Mouse (Mus musculus) embryonic facial prominence, embryonic 10.5 days (tissue): ENCODE data around the gene BC048562. TPM values are rescaled to one million over a fixed set of nuclear protein-coding genes. Genes with fewer than 3 reads are reported as not detected.

Experiments used
- DNase-seq: peaks from one replicate; pipeline ENCODE4 v3.0.0-alpha.2; 2017; ENCODE audit warnings: low spot score
- H3K27ac ChIP-seq: fragments of 300-500 bp; sonication (generic); replicated peaks from 2 replicates; pipeline ENCODE4 v1.5.1; 2016; ENCODE audit warnings: mild to moderate bottlenecking
- H3K27me3 ChIP-seq: fragments of 300-500 bp; sonication (generic); replicated peaks from 2 replicates; pipeline ENCODE4 v1.6.1; 2016; ENCODE audit warnings: low read depth, mild to moderate bottlenecking; ENCODE audit not compliant: poor library complexity, severe bottlenecking
- H3K36me3 ChIP-seq: fragments of 300-500 bp; sonication (generic); replicated peaks from 2 replicates; pipeline ENCODE4 v1.6.1; 2016; ENCODE audit warnings: mild to moderate bottlenecking, moderate library complexity
- H3K4me1 ChIP-seq: fragments of 300-500 bp; sonication (generic); 2 replicates; pipeline ENCODE4 v1.6.1; 2016
- H3K4me3 ChIP-seq: fragments of 300-500 bp; sonication (generic); 2 replicates; pipeline ENCODE4 v1.5.1; 2016; ENCODE audit warnings: mild to moderate bottlenecking, moderate library complexity
- H3K9me3 ChIP-seq: fragments of 300-500 bp; sonication (generic); 2 replicates; pipeline ENCODE4 v1.6.1; 2016; ENCODE audit warnings: mild to moderate bottlenecking
- WGBS: fragments of 180-500 bp; shearing (Covaris S2); methylation state at CpG from one replicate; pipeline ENCODE4 v1.1.7; 2016; 5-methylcytosine and 5-hydroxymethylcytosine counted together
- polyA plus RNA-seq: library from polyadenylated mRNA; unstranded; fragments of >200 nt; fragmentation: Nextera tagmentation; extraction: Ambion mirVana; gene quantifications from 2 replicates; pipeline ENCODE4 v1.2.1, GENCODE M21; 2016

Gene BC048562
- not detected in 2 replicates for polyA plus RNA-seq

DNA sequence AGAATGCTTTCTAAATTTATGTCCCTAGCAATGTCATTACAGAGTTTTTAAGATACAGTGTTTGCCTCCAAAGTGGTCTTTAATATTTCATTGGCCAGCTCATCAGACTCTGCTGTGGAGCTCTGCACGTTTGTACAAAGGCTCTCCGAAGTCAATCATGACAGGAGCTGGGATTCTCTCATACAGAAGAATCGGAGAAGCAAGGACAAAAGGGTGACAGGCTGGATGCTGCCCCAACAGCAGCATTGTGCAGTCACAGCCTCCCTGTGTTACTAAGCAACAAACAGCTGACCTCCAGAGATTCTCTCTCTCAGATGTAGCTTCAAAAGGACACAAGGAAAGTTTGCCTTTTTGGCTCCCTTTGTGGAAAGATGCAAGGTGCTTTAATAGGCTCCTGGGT lies at the start of gene BC048562:
Gene BC048562 (plus strand): TSS at position 301 of the 400 bp plus-strand sequence.
- no peaks in the 10 kb centered on the region for H3K27me3 ChIP-seq
- no peaks in the 10 kb centered on the region for H3K9me3 ChIP-seq
- 76% methylated on average over 3 of the region's 3 CpGs for WGBS
- no peak for DNase-seq
- no peak within 1 kb of the TSS for H3K4me3 ChIP-seq
- H3K4me1 ChIP-seq = peaks cover 7% of the 10 kb centered on the region
- H3K27ac ChIP-seq = no peak within 1 kb of the TSS
- no peaks in the 10 kb centered on the region for H3K36me3 ChIP-seq

- no peak for DNase-seq
- no peaks in the 10 kb centered on the region for H3K27me3 ChIP-seq
- H3K4me1 ChIP-seq = no peaks in the 10 kb centered on the region
- 90% methylated on average over 4 of the region's 4 CpGs for WGBS
- H3K4me3 ChIP-seq = no peak overlapping the region
- H3K9me3 ChIP-seq = no peaks in the 10 kb centered on the region
- H3K36me3 ChIP-seq = peaks cover 97% of the 10 kb centered on the region
- no peak overlapping the region for H3K27ac ChIP-seq
These were observed 49.5 kb upstream of the BC048562 start for GRCm38 (mm10) chr9:108386816-108387215.

GRCm38 (mm10) chr9:108388601-108389000 lies 47.7 kb upstream of the BC048562 start:
- Histone ChIP-seq H3K4me3 (no peak overlapping the region), H3K9me3 (no peaks in the 10 kb centered on the region), H3K27me3 (no peaks in the 10 kb centered on the region), H3K4me1 (peaks cover 3% of the 10 kb centered on the region; the same call in 1 of the 2 replicates), H3K27ac (no peak overlapping the region), H3K36me3 (peaks cover 97% of the 10 kb centered on the region)
- WGBS = 87% methylated on average over 10 of the region's 10 CpGs
- DNase-seq = no peak

DNA sequence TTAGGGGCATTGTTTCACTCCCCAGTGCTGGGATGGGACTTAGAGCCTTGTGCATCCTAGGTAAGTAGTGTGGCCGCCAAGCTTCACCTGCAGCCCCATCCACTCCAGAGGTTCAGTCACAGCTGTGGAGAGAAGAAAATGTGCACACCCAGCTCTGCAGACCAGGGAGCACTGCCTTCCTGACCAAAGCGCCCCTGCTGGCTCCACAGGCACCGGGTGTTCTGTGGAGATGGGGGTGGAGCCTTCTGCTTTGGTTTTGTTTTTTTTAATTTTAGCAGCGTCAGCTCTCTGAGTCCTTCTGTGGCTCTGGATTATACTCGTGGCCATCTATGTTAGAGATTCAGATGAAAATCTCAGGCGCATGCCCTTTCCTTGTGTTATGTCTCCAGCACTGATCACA lies 47.1 kb upstream of the BC048562 start:
- WGBS = 87% methylated on average over 6 of the region's 6 CpGs
- Histone ChIP-seq H3K27ac (no peak overlapping the region), H3K4me3 (no peak overlapping the region), H3K36me3 (peaks cover 97% of the 10 kb centered on the region), H3K9me3 (no peaks in the 10 kb centered on the region), H3K27me3 (no peaks in the 10 kb centered on the region), H3K4me1 (peaks cover 3% of the 10 kb centered on the region; the same call in 1 of the 2 replicates)
- no peak for DNase-seq

DNA sequence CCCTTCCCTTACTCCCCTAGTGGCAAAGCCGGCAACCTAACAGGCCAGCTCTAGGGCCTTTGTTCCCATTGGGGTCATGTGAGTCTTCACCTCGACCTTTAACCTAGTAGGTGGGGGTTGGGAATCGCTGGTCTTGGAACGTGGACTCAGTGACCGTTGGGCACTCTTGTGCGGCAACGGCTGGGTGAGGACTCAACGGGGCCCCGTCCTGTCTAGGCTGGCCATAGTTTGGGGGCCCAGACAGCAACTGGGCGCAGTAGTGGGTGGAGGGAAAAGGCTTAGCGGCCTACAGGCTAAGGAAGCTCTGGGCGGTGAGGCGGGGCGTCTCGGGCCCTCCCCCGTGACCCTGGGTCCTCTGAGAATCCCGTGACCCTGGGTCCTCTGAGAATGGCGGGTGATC lies 43.6 kb upstream of the BC048562 start, which contains the start of gene 1700102P08Rik:
Gene 1700102P08Rik (plus strand): TSS at position 130 of the 400 bp plus-strand sequence.
- Histone ChIP-seq H3K36me3 (peaks cover 67% of the 10 kb centered on the region), H3K4me1 (peaks cover 3% of the 10 kb centered on the region; the same call in 1 of the 2 replicates), H3K4me3 (no peak within 1 kb of the TSS), H3K27ac (no peak within 1 kb of the TSS; the same call in 1 of the 2 replicates), H3K27me3 (no peaks in the 10 kb centered on the region), H3K9me3 (no peaks in the 10 kb centered on the region)
- 47% methylated on average over 18 of the region's 18 CpGs for WGBS
- no peak for DNase-seq

DNA sequence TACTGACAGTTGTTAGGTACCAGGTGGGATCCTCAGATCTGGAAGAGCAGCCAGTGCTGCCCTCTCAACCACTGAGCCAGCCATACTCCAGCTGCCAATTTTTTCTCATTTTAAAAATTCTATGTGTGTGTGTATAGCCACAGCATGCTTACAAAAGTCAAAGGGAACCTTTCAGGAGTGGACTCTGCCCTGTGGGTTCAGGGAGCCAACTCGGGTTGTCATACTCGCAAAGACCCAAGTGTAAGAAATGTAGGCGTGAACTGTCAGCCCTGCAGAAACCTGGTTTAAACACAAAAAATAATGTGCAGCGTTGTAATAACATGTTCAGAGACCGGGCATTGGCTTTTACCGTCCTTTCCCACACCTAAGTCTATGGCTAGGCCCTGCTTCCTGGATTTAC lies 42.1 kb upstream of the BC048562 start:
- Histone ChIP-seq H3K36me3 (peaks cover 52% of the 10 kb centered on the region), H3K27ac (no peak overlapping the region), H3K27me3 (no peaks in the 10 kb centered on the region), H3K9me3 (no peaks in the 10 kb centered on the region), H3K4me3 (no peak overlapping the region), H3K4me1 (peaks cover 3% of the 10 kb centered on the region; the same call in 1 of the 2 replicates)
- no peak for DNase-seq
- WGBS = 94% methylated on average over 6 of the region's 6 CpGs

GRCm38 (mm10) chr9:108395427-108395826 lies 40.9 kb upstream of the BC048562 start:
- 89% methylated on average over 1 of the region's 1 CpGs for WGBS
- DNase-seq = no peak

GRCm38 (mm10) chr9:108398324-108398723 lies 38.0 kb upstream of the BC048562 start:
- 86% methylated on average over 3 of the region's 3 CpGs for WGBS
- no peaks in the 10 kb centered on the region; the same call in 1 of the 2 replicates for H3K4me1 ChIP-seq
- no peak overlapping the region for H3K4me3 ChIP-seq
- H3K36me3 ChIP-seq = peaks cover 13% of the 10 kb centered on the region
- H3K27me3 ChIP-seq = no peaks in the 10 kb centered on the region
- no peak overlapping the region for H3K27ac ChIP-seq
- no peak for DNase-seq
- H3K9me3 ChIP-seq = no peaks in the 10 kb centered on the region

More at GRCm38 (mm10) chr9:108395427-108395826, 40.9 kb upstream of the BC048562 start:
- H3K9me3 ChIP-seq = no peaks in the 10 kb centered on the region
- H3K36me3 ChIP-seq = peaks cover 42% of the 10 kb centered on the region
- H3K4me1 ChIP-seq = peaks cover 3% of the 10 kb centered on the region; the same call in 1 of the 2 replicates
- H3K4me3 ChIP-seq = no peak overlapping the region
- H3K27ac ChIP-seq = no peak overlapping the region
- no peaks in the 10 kb centered on the region for H3K27me3 ChIP-seq

DNA sequence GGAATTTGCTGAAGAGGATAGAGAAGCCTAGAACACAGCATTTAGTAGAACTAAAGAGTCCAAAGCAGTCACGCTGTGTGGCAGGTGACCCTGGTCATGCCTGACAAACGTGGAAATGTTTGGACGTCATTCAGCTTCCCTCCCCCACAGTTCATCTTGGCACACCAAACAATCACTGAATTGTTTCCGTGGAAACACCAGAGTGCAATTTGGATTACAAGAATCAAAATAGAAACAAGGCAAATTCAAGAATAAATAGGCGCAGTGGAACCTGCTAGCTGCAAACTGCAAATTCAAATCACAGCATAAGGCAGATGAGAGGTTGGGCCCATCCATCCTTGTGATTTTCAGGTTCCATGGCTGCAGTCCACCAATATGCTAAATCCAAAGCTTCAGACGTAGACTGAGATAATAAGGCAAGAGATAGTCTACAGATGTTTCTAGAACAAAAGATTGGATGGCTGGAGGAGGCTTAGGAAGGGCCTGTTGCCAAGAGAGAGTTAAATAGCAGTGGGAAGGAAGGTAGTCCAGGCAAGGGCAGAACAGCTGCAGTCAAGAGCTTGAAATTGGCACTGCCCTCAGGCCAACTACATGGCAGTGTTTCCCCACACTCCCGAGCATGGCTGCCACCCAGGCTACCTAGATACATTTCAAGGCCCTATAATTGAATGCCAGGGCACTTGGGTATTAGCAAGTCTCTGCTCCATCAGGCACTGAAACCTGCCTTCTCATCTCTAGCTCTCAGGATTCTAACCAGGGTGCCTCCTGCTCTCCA lies 34.9 kb upstream of the BC048562 start:
- DNase-seq = no peak
- Histone ChIP-seq H3K27me3 (no peaks in the 10 kb centered on the region), H3K4me1 (peaks cover 6% of the 10 kb centered on the region), H3K4me3 (no peak overlapping the region), H3K36me3 (no peaks in the 10 kb centered on the region), H3K27ac (no peak overlapping the region), H3K9me3 (no peaks in the 10 kb centered on the region)
- 68% methylated on average over 7 of the region's 7 CpGs for WGBS

DNA sequence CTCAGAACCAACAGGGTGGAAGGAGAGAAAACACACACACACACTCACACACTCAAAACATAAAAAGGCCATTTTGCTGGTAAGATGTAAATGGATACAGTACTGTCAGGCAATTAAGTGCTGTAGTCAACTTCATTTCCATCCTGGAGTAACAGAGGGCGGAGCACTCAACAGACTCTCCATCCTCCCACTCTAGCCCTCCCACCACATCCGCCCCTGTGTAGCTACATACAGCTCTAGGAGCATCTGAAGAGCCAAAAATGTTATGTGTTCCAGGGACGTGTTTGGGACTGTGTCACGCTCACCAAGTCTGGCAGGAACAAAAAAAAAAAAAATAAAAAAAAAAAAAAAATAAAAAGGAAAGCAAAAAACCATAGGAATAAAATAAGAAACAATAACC lies 33.2 kb upstream of the BC048562 start:
- no peaks in the 10 kb centered on the region for H3K9me3 ChIP-seq
- 92% methylated on average over 4 of the region's 4 CpGs for WGBS
- H3K4me1 ChIP-seq = peaks cover 6% of the 10 kb centered on the region
- no peak overlapping the region for H3K27ac ChIP-seq
- DNase-seq = no peak
- no peaks in the 10 kb centered on the region for H3K27me3 ChIP-seq
- no peaks in the 10 kb centered on the region for H3K36me3 ChIP-seq
- no peak overlapping the region for H3K4me3 ChIP-seq

DNA sequence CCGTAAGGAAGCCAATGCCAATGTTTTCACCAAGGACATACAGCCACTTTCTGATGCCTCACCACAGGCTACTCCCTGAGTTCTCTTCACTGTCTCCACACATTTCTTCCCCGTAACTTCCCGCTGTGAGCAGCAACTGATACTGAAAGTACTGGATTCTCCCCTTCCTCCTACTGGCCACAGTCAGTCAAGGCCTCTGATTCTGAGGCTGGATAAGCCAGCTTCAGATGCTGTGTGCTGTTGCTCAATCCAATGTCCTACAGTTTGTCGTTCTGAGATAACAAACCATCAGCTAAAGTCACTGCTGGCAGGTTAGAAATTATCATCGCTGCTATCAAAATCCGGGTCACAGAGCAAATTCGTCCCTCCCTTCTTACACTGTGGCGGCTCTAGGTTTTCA lies 31.8 kb upstream of the BC048562 start:
- no peaks in the 10 kb centered on the region for H3K36me3 ChIP-seq
- no peaks in the 10 kb centered on the region for H3K9me3 ChIP-seq
- DNase-seq = no peak
- H3K4me3 ChIP-seq = no peak overlapping the region
- no peaks in the 10 kb centered on the region for H3K27me3 ChIP-seq
- 84% methylated on average over 8 of the region's 8 CpGs for WGBS
- no peak overlapping the region for H3K27ac ChIP-seq
- peaks cover 6% of the 10 kb centered on the region for H3K4me1 ChIP-seq

DNA sequence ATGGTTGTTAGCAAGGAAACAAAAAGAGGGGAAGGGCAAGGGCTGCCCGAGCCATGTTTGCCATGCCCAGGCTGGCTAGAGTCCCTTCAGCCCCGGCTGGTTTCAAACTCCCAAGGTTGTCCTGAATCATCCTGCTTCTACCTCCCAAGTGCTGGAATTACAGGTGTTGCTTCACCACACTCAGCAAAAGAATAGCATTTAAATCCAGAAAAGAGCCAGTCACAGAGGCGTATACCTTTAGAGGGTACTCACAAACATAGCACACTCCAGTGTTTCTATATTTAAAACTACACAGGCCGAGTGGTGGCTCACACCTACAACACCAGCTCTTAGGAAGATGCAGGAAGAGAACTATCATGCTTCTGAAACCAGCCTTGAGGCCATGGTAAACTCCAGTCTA lies 26.7 kb upstream of the BC048562 start:
- Histone ChIP-seq H3K27ac (no peak overlapping the region), H3K9me3 (no peaks in the 10 kb centered on the region), H3K4me3 (no peak overlapping the region), H3K4me1 (peaks cover 6% of the 10 kb centered on the region; the same call in 1 of the 2 replicates), H3K36me3 (no peaks in the 10 kb centered on the region), H3K27me3 (no peaks in the 10 kb centered on the region)
- 93% methylated on average over 4 of the region's 4 CpGs for WGBS
- no peak for DNase-seq

GRCm38 (mm10) chr9:108411381-108411942 lies 24.8 kb upstream of the BC048562 start:
- Histone ChIP-seq H3K9me3 (no peaks in the 10 kb centered on the region), H3K4me1 (no peaks in the 10 kb centered on the region), H3K36me3 (no peaks in the 10 kb centered on the region), H3K27ac (no peak overlapping the region), H3K27me3 (no peaks in the 10 kb centered on the region), H3K4me3 (no peak overlapping the region)
- DNase-seq = no peak
- WGBS = 78% methylated on average over 9 of the region's 9 CpGs
